Mouse (Mus musculus) central nervous system, embryonic 14 days (tissue): ENCODE measurements around the gene Olfr1329. TPM values are rescaled to one million over a fixed set of nuclear protein-coding genes. Genes with fewer than 3 reads are reported as not detected.

Experiments used
- polyA plus RNA-seq: library from polyadenylated mRNA; depleted of rRNA; stranded (reverse); fragments of >200 nt; gene quantifications from 2 replicates; pipeline ENCODE4 v1.2.3, GENCODE M21; 2012; rRNA removed

Gene Olfr1329
- not detected in 2 replicates for polyA plus RNA-seq

GRCm38 (mm10) chr4:118917365-118917764, at the start of gene Olfr1329:
Gene Olfr1329, minus strand, starts transcription at chr4:118917465.

GRCm38 (mm10) chr4:118961141-118961628, 43.9 kb upstream of the Olfr1329 start, which contains the start of gene Lao1:
Gene Lao1, plus strand, starts transcription at chr4:118961578.

GRCm38 (mm10) chr4:118938512-118938911, 21.2 kb upstream of the Olfr1329 start, which contains the start of gene Olfr1328:
Gene Olfr1328, minus strand, starts transcription at chr4:118938612.

GRCm38 (mm10) chr4:118888297-118888696, 29.0 kb downstream of the Olfr1329 start, which contains the start of gene Olfr1330:
Gene Olfr1330, plus strand, starts transcription at chr4:118888597.

Other genes with a start within 250 kb of the Olfr1329 start
- 0.03 and 0.06 TPM in 2 replicates for gene Olfr1342, start 224.7 kb downstream of the Olfr1329 start, polyA plus RNA-seq
- gene Olfr1341, start 213.9 kb downstream of the Olfr1329 start, polyA plus RNA-seq: not detected in 2 replicates
- not detected in 2 replicates for gene Olfr1340, start 197.3 kb downstream of the Olfr1329 start, polyA plus RNA-seq
- gene Olfr1339, start 185.3 kb downstream of the Olfr1329 start, polyA plus RNA-seq: not detected in 2 replicates
- gene Olfr1338, start 158.7 kb downstream of the Olfr1329 start, polyA plus RNA-seq: not detected in 2 replicates
- not detected in 2 replicates for gene Olfr1337, start 134.9 kb downstream of the Olfr1329 start, polyA plus RNA-seq
- gene Olfr1335, start 107.5 kb downstream of the Olfr1329 start, polyA plus RNA-seq: not detected in 2 replicates
- not detected in 2 replicates for gene Olfr1333, start 81.2 kb downstream of the Olfr1329 start, polyA plus RNA-seq
- gene Olfr1331, start 52.8 kb downstream of the Olfr1329 start, polyA plus RNA-seq: not detected in 2 replicates
- not detected in 2 replicates for gene Olfr1330, start 28.9 kb downstream of the Olfr1329 start, polyA plus RNA-seq
- not detected in 2 replicates for gene Olfr1328, start 21.1 kb upstream of the Olfr1329 start, polyA plus RNA-seq
- not detected in 2 replicates for gene Lao1, start 44.1 kb upstream of the Olfr1329 start, polyA plus RNA-seq
- 71.8 and 86.0 TPM in 2 replicates for gene Slc2a1, start 191.2 kb upstream of the Olfr1329 start, polyA plus RNA-seq